Mouse (Mus musculus) Patski (cell line): Measurements from ENCODE around the gene Mpv17l2. TPM values are rescaled to one million over a fixed set of nuclear protein-coding genes. Genes with fewer than 3 reads are reported as not detected.

Experiments used
- ATAC-seq: fragments of 100-300 bp; one replicate; pipeline ENCODE4 v1.8.0; 2021
- CTCF ChIA-PET: fragments of 350-600 bp; sonication (Branson Sonifier 250); formaldehyde crosslinking; loops from one replicate; lab custom pipeline; 2022; ENCODE audit warnings: inconsistent platforms; lab: Charles Lee
- POLR2A ChIA-PET: fragments of 350-600 bp; sonication (Branson Sonifier 250); formaldehyde crosslinking; loops from one replicate; lab custom pipeline; 2022; ENCODE audit warnings: antibody characterized with exemption, inconsistent platforms; lab: Charles Lee
- DNase-seq: peaks from one replicate; pipeline ENCODE4 v3.0.0-alpha.2; 2011; ENCODE audit warnings: low read depth, low spot score
- H3K27me3 ChIP-seq: fragments of 371-371 bp; one replicate; pipeline ENCODE4 v1.5.1; 2021
- CTCF ChIP-seq: fragments of 100-300 bp; IDR thresholded peaks from one replicate; pipeline ENCODE4 v1.5.1; 2021
- in situ Hi-C: fragments of 300-500 bp; cut with MboI; formaldehyde crosslinking; loops from 3 replicates; pipeline ENCODE4 v1.11.1; 2018; ENCODE audit warnings: low pct_unique_long_range_greater_than_20kb, mixed read lengths
- polyA plus RNA-seq: library from polyadenylated mRNA; unstranded; gene quantifications from one replicate; pipeline ENCODE4 v1.2.3, GENCODE M21; 2021

Gene Mpv17l2
- polyA plus RNA-seq, 1 experiment from 2014 or later = 85.2 TPM

- POLR2A ChIA-PET = interaction anchor here (0.9 kb wide), 1 partner anchor 12 kb away, joined by 3 read pairs; no protein-coding TSS in a partner anchor
- no peak for ATAC-seq
- TF ChIP-seq CTCF = no peak
- CTCF ChIA-PET = interaction anchor here (1.5 to 3.4 kb wide), 2 partner anchors 12 to 19 kb away, joined by 4 to 24 read pairs; no protein-coding TSS in a partner anchor
- no peak for DNase-seq
- in situ Hi-C loops = no loop called here
- H3K27me3 ChIP-seq = no peaks in the 10 kb centered on the region
Measured at GRCm38 (mm10) chr8:70775227-70775626, 14.5 kb upstream of the Mpv17l2 start.

DNA sequence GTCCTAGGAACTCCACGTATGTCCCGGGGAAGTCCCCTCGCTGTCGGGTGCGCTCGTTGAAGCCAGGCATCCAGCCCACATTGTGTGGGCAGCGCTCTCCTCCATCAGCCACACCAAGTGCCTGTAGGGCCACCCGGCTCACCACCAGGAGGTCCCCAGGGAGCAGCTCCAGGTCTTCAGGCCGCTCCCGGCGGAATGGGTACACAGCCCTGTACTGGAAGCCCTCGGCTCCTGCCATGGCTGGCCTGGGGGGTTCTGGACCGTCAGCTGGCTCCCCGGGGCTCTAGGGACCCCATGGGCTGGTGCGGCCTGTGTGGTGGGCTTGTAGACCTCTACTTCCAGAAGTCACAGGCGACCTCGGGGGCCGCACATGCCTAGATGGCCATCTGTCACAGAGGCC lies 14.0 kb upstream of the Mpv17l2 start:
- H3K27me3 ChIP-seq = no peaks in the 10 kb centered on the region
- DNase-seq = no peak
- ChIA-PET POLR2A (interaction anchor here (0.9 kb wide), 1 partner anchor 11 kb away, joined by 3 read pairs; no protein-coding TSS in a partner anchor), CTCF (interaction anchor here (1.5 to 3.4 kb wide), 2 partner anchors 12 to 19 kb away, joined by 4 to 24 read pairs; no protein-coding TSS in a partner anchor)
- no peak for ATAC-seq
- in situ Hi-C loops = no loop called here
- no peak for TF ChIP-seq CTCF

GRCm38 (mm10) chr8:70773833-70774232 lies 13.1 kb upstream of the Mpv17l2 start:
- no peaks in the 10 kb centered on the region for H3K27me3 ChIP-seq
- ChIA-PET CTCF (interaction anchor here (1.5 to 3.4 kb wide), 2 partner anchors 11 to 20 kb away, joined by 4 to 24 read pairs; no protein-coding TSS in a partner anchor), POLR2A (no interaction called here)
- in situ Hi-C loops = no loop called here
- ATAC-seq (no peak), DNase-seq (no peak)
- TF ChIP-seq CTCF = no peak

GRCm38 (mm10) chr8:70773410-70773809 lies 12.7 kb upstream of the Mpv17l2 start:
- in situ Hi-C loops = no loop called here
- ATAC-seq = no peak
- CTCF ChIA-PET = interaction anchor here (3.4 kb wide), 1 partner anchor 11 kb away, joined by 24 read pairs; no protein-coding TSS in a partner anchor
- no peak for TF ChIP-seq CTCF
- POLR2A ChIA-PET = no interaction called here
- no peaks in the 10 kb centered on the region for H3K27me3 ChIP-seq
- no peak for DNase-seq

DNA sequence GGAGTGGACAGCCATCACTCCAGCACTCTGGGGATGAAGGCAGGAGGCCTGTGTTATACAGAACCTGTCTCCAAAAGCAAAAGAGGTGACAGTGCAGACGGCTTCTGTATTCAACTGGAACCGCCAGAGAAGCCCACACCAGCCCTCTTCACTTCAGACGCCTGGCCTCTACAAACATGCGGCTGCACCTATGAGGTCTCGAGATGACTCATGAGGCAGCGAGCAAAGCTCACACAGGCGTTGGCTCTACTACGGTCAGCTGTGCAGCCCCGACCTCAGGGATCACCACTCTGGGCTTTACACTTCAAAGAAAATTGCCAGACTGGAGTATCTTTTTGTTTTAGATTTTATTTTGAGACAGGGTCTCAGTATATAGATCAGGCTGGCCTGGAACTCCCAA lies 12.1 kb upstream of the Mpv17l2 start:
- TF ChIP-seq CTCF = no peak
- DNase-seq = no peak
- no peaks in the 10 kb centered on the region for H3K27me3 ChIP-seq
- CTCF ChIA-PET = interaction anchor here (3.4 kb wide), 1 partner anchor 10 kb away, joined by 24 read pairs; no protein-coding TSS in a partner anchor
- no peak for ATAC-seq
- POLR2A ChIA-PET = no interaction called here
- in situ Hi-C loops = no loop called here

DNA sequence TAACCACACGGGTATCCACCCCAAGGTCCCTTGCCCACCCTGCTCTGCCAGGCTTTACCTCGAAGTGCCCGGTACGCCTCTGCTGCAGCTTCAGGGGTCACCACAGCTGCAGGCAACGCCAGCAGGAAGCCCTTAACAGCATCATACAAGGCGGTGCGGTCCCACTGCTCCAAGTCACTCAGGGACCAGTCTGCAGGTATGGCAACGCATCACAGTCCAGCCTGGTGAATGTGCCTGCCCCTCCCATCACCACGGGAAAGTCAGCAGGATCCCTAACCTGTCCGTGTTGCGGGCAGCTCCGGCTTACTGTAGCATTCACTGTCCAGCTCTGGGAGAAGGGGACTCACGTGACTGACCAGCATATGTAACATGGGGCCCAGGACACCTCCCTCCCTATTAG lies 11.3 kb upstream of the Mpv17l2 start:
- DNase-seq = no peak
- ATAC-seq = no peak
- ChIA-PET POLR2A (no interaction called here), CTCF (interaction anchor here (3.4 kb wide), 1 partner anchor 9 kb away, joined by 24 read pairs; no protein-coding TSS in a partner anchor)
- in situ Hi-C loops = no loop called here
- TF ChIP-seq CTCF = no peak
- no peaks in the 10 kb centered on the region for H3K27me3 ChIP-seq

- no peak for TF ChIP-seq CTCF
- ChIA-PET CTCF (interaction anchor here (0.8 to 1.1 kb wide), 2 partner anchors 8 to 9 kb away, joined by 3 to 4 read pairs; no protein-coding TSS in a partner anchor), POLR2A (no interaction called here)
- ATAC-seq (no peak), DNase-seq (no peak)
- in situ Hi-C loops = no loop called here
- no peaks in the 10 kb centered on the region for H3K27me3 ChIP-seq
Measured at GRCm38 (mm10) chr8:70771217-70771616, 10.5 kb upstream of the Mpv17l2 start.

- TF ChIP-seq CTCF = no peak
- DNase-seq = no peak
- ATAC-seq = no peak
- ChIA-PET CTCF (interaction anchor here (0.8 to 4.9 kb wide), 3 partner anchors 7 to 14 kb away, joined by 3 to 15 read pairs (median 4); no protein-coding TSS in a partner anchor), POLR2A (no interaction called here)
- in situ Hi-C loops = no loop called here
- no peaks in the 10 kb centered on the region for H3K27me3 ChIP-seq
Measured at GRCm38 (mm10) chr8:70770748-70771147, 10.0 kb upstream of the Mpv17l2 start.

GRCm38 (mm10) chr8:70769858-70770257 lies 9.1 kb upstream of the Mpv17l2 start:
- in situ Hi-C loops = loop anchor here (5.0 kb wide), 1 partner anchor 72 kb away; no protein-coding TSS in a partner anchor
- CTCF ChIA-PET = interaction anchor here (1.9 to 4.9 kb wide), 2 partner anchors 9 to 13 kb away, joined by 4 to 15 read pairs; partner anchors contain the start of gene Mpv17l2
- no peak for DNase-seq
- TF ChIP-seq CTCF = no peak
- no peak for ATAC-seq
- H3K27me3 ChIP-seq = no peaks in the 10 kb centered on the region
- POLR2A ChIA-PET = no interaction called here

DNA sequence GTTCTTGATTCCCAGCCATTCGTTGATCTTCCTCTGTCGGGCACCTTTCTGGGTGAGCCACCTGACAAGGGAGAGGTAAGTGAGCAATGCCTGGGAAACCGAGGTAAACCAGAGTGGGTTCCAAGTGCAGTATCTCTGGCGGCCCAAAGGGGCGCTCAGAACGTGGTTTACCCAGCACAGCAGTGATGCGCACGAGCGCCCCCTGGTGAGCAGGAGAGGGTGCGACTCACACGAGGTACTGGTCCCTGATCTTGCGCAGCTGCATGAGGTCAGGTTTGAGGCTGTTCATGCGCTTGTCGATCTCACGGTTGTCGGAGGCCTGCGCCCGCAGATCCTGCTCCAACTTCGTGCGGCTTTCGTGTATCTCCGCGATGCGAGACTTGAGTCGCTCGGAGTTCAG lies 8.6 kb upstream of the Mpv17l2 start:
- CTCF ChIA-PET = interaction anchor here (1.9 to 4.9 kb wide), 2 partner anchors 8 to 12 kb away, joined by 4 to 15 read pairs; partner anchors contain the start of gene Mpv17l2
- TF ChIP-seq CTCF = no peak
- ATAC-seq (peak; percentile 61), DNase-seq (no peak)
- POLR2A ChIA-PET = no interaction called here
- in situ Hi-C loops = loop anchor here (5.0 kb wide), 1 partner anchor 73 kb away; no protein-coding TSS in a partner anchor
- H3K27me3 ChIP-seq = no peaks in the 10 kb centered on the region

GRCm38 (mm10) chr8:70768956-70769355 lies 8.2 kb upstream of the Mpv17l2 start:
- no peak for TF ChIP-seq CTCF
- ATAC-seq (no peak), DNase-seq (no peak)
- H3K27me3 ChIP-seq = no peaks in the 10 kb centered on the region
- POLR2A ChIA-PET = no interaction called here
- in situ Hi-C loops = loop anchor here (5.0 kb wide), 1 partner anchor 73 kb away; no protein-coding TSS in a partner anchor
- CTCF ChIA-PET = interaction anchor here (1.9 to 4.9 kb wide), 2 partner anchors 8 to 12 kb away, joined by 4 to 15 read pairs; partner anchors contain the start of gene Mpv17l2
